Mouse (Mus musculus): ENCODE measurements around the gene Glud1.
"Not testable (repeated sequence)": the region's sequence is repeated elsewhere in the genome, so short reads cannot be mapped to it uniquely, and the experiment has no call there.

Glud1 gene

GRCm38 (mm10) chr14:34312339-34313048 is 2.0 kb downstream of the Glud1 start:
- DNase-seq, result no peak

GRCm38 (mm10) chr14:34313612-34314011 is 3.1 kb downstream of the Glud1 start:
- DNase-seq, result no peak

- DNase-seq, result not testable (repeated sequence)
Observed at GRCm38 (mm10) chr14:34314383-34314782, 3.9 kb downstream of the Glud1 start.

GRCm38 (mm10) chr14:34314796-34315195 is 4.3 kb downstream of the Glud1 start:
- no peak for DNase-seq

- no peak for DNase-seq
Observed at GRCm38 (mm10) chr14:34316346-34316745, 5.8 kb downstream of the Glud1 start.

- no peak for DNase-seq
Observed at GRCm38 (mm10) chr14:34317431-34317830, 6.9 kb downstream of the Glud1 start.

- DNase-seq, result no peak
Observed at GRCm38 (mm10) chr14:34318113-34318512, 7.6 kb downstream of the Glud1 start.

- DNase-seq, result no peak
Observed at GRCm38 (mm10) chr14:34323576-34324085, 13.1 kb downstream of the Glud1 start.

GRCm38 (mm10) chr14:34326606-34327005 is 16.1 kb downstream of the Glud1 start:
- DNase-seq, result no peak

GRCm38 (mm10) chr14:34327618-34328017 is 17.1 kb downstream of the Glud1 start:
- DNase-seq, result no peak

- DNase-seq, result no peak
Observed at GRCm38 (mm10) chr14:34330657-34331158, 20.2 kb downstream of the Glud1 start.

GRCm38 (mm10) chr14:34331886-34332285 is 21.4 kb downstream of the Glud1 start:
- DNase-seq, result no peak

- no peak for DNase-seq
Observed at GRCm38 (mm10) chr14:34332476-34332875, 21.9 kb downstream of the Glud1 start.

GRCm38 (mm10) chr14:34339446-34339845 is 28.9 kb downstream of the Glud1 start:
- no peak for DNase-seq

GRCm38 (mm10) chr14:34341993-34342392 is 31.5 kb downstream of the Glud1 start:
- DNase-seq, result no peak

- DNase-seq, result no peak
Observed at GRCm38 (mm10) chr14:34343078-34343477, 32.6 kb downstream of the Glud1 start.

GRCm38 (mm10) chr14:34344361-34344760 is 33.8 kb downstream of the Glud1 start:
- no peak for DNase-seq

- no peak for DNase-seq
Observed at GRCm38 (mm10) chr14:34345771-34346566, 35.4 kb downstream of the Glud1 start.

- no peak for DNase-seq
Observed at GRCm38 (mm10) chr14:34347084-34347483, 36.6 kb downstream of the Glud1 start.

- DNase-seq, result no peak
Observed at GRCm38 (mm10) chr14:34348301-34348700, 37.8 kb downstream of the Glud1 start.

GRCm38 (mm10) chr14:34349007-34349406 is 38.5 kb downstream of the Glud1 start:
- DNase-seq, result no peak

GRCm38 (mm10) chr14:34351660-34352059 is 41.1 kb downstream of the Glud1 start:
- no peak for DNase-seq

- DNase-seq, result no peak
Observed at GRCm38 (mm10) chr14:34352523-34352922, 42.0 kb downstream of the Glud1 start.

GRCm38 (mm10) chr14:34353326-34353725 is 42.8 kb downstream of the Glud1 start:
- no peak for DNase-seq
